Mouse (Mus musculus): ENCODE data around the gene Ammecr1.

DNA sequence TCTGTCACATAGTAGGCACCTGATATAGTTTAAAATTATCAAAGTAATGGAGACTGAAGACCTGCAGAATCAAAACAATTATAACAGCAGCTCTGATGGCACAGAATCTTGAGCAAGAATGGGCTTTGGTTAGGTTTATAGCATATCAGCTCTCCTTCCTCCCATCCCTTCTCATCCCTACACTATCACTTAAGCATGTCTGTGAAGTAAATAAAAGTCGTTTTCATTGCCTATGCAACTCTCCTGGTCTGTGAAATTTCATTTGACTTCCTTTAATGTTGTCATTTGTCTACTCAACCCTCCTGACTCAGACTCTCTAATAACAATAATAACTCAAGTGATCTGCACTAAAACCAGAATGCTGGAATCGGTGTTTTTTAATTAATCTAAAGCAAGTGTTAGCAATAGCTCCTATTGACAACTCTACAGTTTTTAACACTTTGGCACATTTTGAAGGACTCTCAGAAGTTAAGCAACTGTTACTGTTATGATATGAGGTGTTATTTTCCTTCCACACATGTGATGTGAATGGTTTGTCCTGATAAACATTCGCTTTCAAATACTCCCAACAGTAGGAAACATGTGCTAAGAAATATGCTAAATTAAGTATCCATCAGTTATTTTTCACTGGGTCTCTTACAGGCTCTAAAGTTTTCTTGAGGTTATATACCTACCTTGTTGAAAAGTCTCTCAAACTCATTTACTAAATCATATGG, 37.8 kb upstream of the Ammecr1 start:
- no peak for TF ChIP-seq CTCF (conservative IDR thresholded peaks at IDR 0.05 in 1 of 2, IDR thresholded peaks at IDR 0.05 in 1 of 2; ENCODE audit: low read depth in 2 of 2, low read length in 2 of 2)
- no peak for TF ChIP-seq RCOR1 (conservative IDR thresholded peaks at IDR 0.05; ENCODE audit: low read depth, low read length)
- TF ChIP-seq MAX (IDR thresholded peaks at IDR 0.05; ENCODE audit: low read length) = no peak
- TF ChIP-seq MYC (IDR thresholded peaks at IDR 0.05; ENCODE audit: low read depth, low read length) = no peak
- no peak for TF ChIP-seq USF1 (IDR thresholded peaks at IDR 0.05; ENCODE audit: low read depth, low read length)
- no peak for TF ChIP-seq POLR2A (IDR thresholded peaks at IDR 0.05; ENCODE audit: low read depth, low read length)
- no peak for TF ChIP-seq RAD21 (IDR thresholded peaks at IDR 0.05; ENCODE audit: low read depth, low read length)
- TF ChIP-seq POLR2AphosphoS2 (IDR thresholded peaks at IDR 0.05; ENCODE audit: low read depth, low read length) = no peak
- no peak for TF ChIP-seq MAFK (IDR thresholded peaks at IDR 0.05; ENCODE audit: insufficient replicate concordance, low read length)
- no peak for TF ChIP-seq ZNF384 (IDR thresholded peaks at IDR 0.05; ENCODE audit: low read depth, low read length)
- no peak for TF ChIP-seq MAZ (IDR thresholded peaks at IDR 0.05; ENCODE audit: low read depth, low read length)

All from CH12.LX (cell line).